Mouse (Mus musculus): ENCODE data around the gene Hmga1. TPM values are rescaled to one million over a fixed set of nuclear protein-coding genes. Genes with fewer than 3 reads are reported as not detected.

The Hmga1 gene
- polyA plus RNA-seq, 1 experiment: 159 TPM

DNA sequence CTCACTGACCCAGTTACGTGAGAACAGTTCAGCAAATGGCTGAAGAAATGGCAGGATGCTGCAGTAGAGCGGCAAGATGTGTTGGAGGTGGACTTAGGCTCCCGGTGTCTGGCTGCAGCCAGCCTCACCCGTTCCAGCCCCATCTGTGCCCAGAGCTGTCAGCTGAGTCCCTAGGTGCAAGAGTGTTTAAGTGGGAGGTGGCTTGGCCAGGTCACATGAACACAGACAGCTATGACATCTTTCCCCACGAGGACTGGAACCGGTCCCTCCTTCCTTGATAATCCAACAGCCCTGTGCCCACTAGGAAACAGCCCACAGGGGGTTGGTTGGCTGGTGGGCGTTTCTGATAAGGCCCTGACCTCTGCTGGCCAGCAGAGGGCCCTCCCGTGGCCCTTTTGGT, 28.3 kb upstream of the Hmga1 start:
- Histone ChIP-seq H3K27ac (ENCODE audit: insufficient read depth, low read depth, low read length) (no peak overlapping the region), H3K4me1 (ENCODE audit: control insufficient read depth, insufficient read depth, low read length) (peaks cover 6% of the 10 kb centered on the region), H3K4me3 (ENCODE audit: insufficient read depth, low read length) (no peak overlapping the region)
- TF ChIP-seq CTCF (IDR thresholded peaks at IDR 0.05; ENCODE audit: low read depth, low read length) (peak; percentile 41; the same call in 1 of the 2 replicates), POLR2A (IDR thresholded peaks at IDR 0.05; ENCODE audit: borderline replicate concordance, low read depth, low read length) (no peak)

DNA sequence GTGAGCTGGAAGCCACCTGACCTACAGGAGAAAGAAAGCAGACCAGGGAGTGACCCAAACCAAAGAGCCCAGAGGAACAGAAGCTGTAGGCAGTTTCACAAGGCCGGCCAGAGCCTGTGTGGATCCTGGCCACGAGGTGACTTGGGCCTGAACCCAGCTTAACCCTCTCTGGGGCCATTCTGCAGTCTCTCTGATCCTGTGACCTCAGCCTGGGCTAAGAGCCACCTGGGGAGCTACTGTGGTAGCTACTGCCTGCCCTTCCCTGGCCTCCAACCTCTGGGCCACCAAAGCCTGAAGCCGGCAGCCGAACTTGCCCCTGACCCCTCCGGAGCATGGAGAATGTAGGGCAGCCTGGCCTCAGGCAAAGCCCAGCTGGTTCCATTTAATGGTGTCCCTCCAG, 27.5 kb upstream of the Hmga1 start:
- Histone ChIP-seq H3K27ac (ENCODE audit: insufficient read depth, low read depth, low read length) (no peak overlapping the region), H3K4me1 (ENCODE audit: control insufficient read depth, insufficient read depth, low read length) (peaks cover 6% of the 10 kb centered on the region), H3K4me3 (ENCODE audit: insufficient read depth, low read length) (no peak overlapping the region)
- TF ChIP-seq CTCF (IDR thresholded peaks at IDR 0.05; ENCODE audit: low read depth, low read length): no peak
- no peak for TF ChIP-seq POLR2A (IDR thresholded peaks at IDR 0.05; ENCODE audit: borderline replicate concordance, low read depth, low read length)

DNA sequence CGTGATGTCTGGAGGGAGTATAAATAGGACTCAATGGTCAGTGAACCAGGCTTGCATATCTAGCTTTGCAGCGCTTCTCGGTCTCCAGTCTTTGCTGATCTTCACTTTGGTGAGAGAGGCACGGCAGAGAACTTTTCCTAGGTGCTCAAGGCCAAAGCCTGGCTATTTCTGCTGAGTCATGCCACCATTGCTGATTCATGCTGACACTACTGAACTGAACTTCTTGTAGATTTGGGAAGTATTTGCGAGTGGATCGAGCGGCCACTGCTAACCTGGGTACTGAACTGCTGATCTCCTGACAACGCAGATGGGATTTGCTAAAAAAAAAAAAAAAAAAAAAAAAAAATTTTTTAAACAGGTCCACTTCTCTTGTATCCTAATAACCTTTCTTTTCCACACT, 24.2 kb upstream of the Hmga1 start:
- Histone ChIP-seq H3K27ac (ENCODE audit: insufficient read depth, low read depth, low read length) (no peak overlapping the region), H3K4me3 (ENCODE audit: insufficient read depth, low read length) (no peak overlapping the region), H3K4me1 (ENCODE audit: control insufficient read depth, insufficient read depth, low read length) (peaks cover 3% of the 10 kb centered on the region; the same call in 1 of the 2 replicates)
- TF ChIP-seq CTCF (IDR thresholded peaks at IDR 0.05; ENCODE audit: low read depth, low read length): no peak

DNA sequence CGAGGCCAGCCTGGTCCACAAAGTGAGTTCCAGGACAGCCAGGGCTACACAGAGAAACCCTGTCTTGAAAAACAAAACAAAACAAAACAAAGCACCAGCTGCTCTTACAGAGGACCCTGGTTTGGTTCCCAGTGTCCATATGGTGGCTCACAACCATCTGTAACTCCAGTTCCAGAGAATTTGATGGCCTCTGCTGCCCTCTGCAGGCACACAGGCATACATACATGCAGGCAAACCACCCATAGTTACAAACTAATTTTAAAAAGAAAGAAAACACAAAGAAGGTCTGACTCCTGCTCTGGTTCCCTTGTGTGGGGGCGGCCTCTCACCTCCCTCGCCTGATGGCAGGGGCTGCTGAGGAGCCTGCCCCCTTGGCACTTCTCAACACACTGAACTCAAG, 22.9 kb upstream of the Hmga1 start:
- no peak overlapping the region for H3K4me3 ChIP-seq (ENCODE audit: insufficient read depth, low read length)
- no peaks in the 10 kb centered on the region for H3K4me1 ChIP-seq (ENCODE audit: control insufficient read depth, insufficient read depth, low read length)
- no peak overlapping the region for H3K27ac ChIP-seq (ENCODE audit: insufficient read depth, low read depth, low read length)
- TF ChIP-seq CTCF (IDR thresholded peaks at IDR 0.05; ENCODE audit: low read depth, low read length) (no peak), POLR2A (IDR thresholded peaks at IDR 0.05; ENCODE audit: borderline replicate concordance, low read depth, low read length) (no peak)

DNA sequence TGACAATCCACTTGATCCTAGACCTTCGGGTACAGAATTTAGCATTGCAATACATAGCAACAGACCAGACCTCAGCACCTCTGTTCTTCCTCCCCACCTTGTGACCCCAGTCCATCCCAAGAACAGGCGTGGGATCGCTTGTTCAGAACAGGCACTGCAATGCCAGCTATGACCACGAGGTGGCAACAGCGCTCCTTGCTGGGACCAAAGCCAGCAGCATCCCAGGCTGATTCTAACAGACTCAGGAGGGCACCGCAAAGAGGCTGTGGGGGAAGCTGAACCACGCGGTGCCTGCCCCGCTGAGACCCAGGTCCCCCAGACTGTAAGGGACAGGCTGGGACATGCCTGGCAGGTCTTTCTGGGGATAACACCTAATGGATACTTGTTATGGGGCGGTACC, 21.6 kb upstream of the Hmga1 start:
- TF ChIP-seq CTCF (IDR thresholded peaks at IDR 0.05; ENCODE audit: low read depth, low read length) (peak; percentile 72), POLR2A (IDR thresholded peaks at IDR 0.05; ENCODE audit: borderline replicate concordance, low read depth, low read length) (no peak)
- H3K27ac ChIP-seq (ENCODE audit: insufficient read depth, low read depth, low read length): no peak overlapping the region
- H3K4me1 ChIP-seq (ENCODE audit: control insufficient read depth, insufficient read depth, low read length): no peaks in the 10 kb centered on the region; the same call in 1 of the 2 replicates
- H3K4me3 ChIP-seq (ENCODE audit: insufficient read depth, low read length): no peak overlapping the region

DNA sequence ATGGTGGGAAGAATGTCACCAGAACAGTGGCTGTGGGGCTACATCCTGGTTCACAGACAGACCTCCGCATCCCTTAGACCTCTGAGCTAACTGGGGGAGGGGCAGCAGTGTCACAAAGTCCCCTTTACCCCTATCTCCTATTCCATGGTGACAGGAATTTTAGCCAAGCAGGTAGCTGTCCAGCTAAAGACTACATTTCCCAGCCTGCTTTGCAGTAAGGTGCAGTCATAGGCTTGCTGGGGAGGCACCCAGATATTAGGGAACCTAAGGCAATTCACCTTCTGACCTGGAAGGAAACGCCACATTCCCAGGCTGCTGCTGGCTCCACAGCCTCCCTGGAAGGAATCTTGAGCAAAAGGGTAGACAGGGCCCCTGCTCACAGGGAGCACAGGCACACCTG, 15.0 kb upstream of the Hmga1 start:
- Histone ChIP-seq H3K27ac (ENCODE audit: insufficient read depth, low read depth, low read length) (no peak overlapping the region), H3K4me1 (ENCODE audit: control insufficient read depth, insufficient read depth, low read length) (peaks cover 9% of the 10 kb centered on the region), H3K4me3 (ENCODE audit: insufficient read depth, low read length) (no peak overlapping the region)
- TF ChIP-seq CTCF (IDR thresholded peaks at IDR 0.05; ENCODE audit: low read depth, low read length): no peak
- no peak for TF ChIP-seq POLR2A (IDR thresholded peaks at IDR 0.05; ENCODE audit: borderline replicate concordance, low read depth, low read length)

DNA sequence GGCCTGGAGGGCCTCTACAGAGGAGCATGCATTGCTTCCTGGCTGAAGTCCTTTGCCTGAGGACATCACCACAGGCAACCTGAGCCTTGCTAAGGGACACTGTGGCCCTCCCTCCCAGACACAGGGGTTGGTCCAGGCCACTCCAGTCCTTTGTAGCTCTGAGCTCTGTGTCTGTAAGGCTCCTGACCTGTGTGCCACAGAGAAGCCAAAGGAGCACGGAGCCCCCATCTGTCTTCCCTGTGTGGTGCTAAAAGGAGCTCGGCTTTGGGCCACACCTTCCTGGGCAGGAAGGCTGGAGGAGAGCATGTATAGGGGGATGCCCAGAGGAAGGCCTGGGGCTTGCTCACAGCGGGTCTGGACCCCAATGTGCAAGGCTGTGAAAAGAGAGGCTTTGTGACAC, 14.3 kb upstream of the Hmga1 start:
- TF ChIP-seq POLR2A (IDR thresholded peaks at IDR 0.05; ENCODE audit: borderline replicate concordance, low read depth, low read length) (no peak), CTCF (IDR thresholded peaks at IDR 0.05; ENCODE audit: low read depth, low read length) (no peak)
- Histone ChIP-seq H3K4me1 (ENCODE audit: control insufficient read depth, insufficient read depth, low read length) (peaks cover 17% of the 10 kb centered on the region), H3K4me3 (ENCODE audit: insufficient read depth, low read length) (no peak overlapping the region)

DNA sequence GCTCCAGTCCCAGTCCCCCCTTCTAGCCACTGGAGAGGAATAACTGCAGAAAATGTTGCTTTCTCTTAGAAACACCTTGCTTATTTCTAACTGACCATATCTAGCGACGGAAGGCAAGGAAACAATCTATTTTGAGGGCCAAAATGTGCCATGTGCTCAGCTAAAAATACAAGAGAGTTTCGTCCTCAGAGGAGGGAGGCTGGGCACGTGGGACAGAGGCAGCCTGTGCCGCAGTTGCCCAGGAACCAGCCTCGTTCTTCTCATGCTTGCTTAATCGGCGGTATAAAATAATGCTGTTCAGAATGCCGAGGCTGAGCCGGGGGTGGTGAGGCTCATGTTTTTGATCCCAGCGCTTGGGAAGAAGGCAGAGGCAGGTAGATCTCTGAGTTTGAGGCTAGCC, 11.7 kb upstream of the Hmga1 start:
- H3K4me3 ChIP-seq (ENCODE audit: insufficient read depth, low read length): no peak overlapping the region
- peaks cover 26% of the 10 kb centered on the region for H3K4me1 ChIP-seq (ENCODE audit: control insufficient read depth, insufficient read depth, low read length)
- H3K27ac ChIP-seq (ENCODE audit: insufficient read depth, low read depth, low read length): no peak overlapping the region
- TF ChIP-seq CTCF (IDR thresholded peaks at IDR 0.05; ENCODE audit: low read depth, low read length) (no peak), POLR2A (IDR thresholded peaks at IDR 0.05; ENCODE audit: borderline replicate concordance, low read depth, low read length) (no peak)

More for the DNA sequence above, 14.3 kb upstream of the Hmga1 start:
- no peak overlapping the region for H3K27ac ChIP-seq (ENCODE audit: insufficient read depth, low read depth, low read length)

DNA sequence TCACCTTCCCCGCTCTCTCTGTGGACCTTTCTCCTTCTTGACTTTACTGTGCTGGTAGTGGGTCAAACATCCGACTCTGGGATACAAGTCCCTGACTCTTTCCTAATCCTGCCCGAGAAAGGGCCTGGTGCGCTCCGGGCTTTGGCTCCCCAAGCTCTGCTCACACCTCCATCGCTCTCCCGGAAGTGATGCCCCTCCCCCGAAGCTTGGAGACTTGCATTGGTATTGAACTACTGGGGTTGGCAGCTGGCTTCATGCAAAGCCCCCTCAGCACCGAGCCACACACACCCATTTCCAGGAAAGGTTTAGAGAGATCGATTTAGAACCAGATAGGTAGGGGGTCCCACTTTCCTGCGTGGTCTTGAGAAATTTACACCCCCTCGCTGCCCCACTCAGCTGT, 10.3 kb upstream of the Hmga1 start:
- TF ChIP-seq POLR2A (IDR thresholded peaks at IDR 0.05; ENCODE audit: borderline replicate concordance, low read depth, low read length) (no peak), CTCF (IDR thresholded peaks at IDR 0.05; ENCODE audit: low read depth, low read length) (no peak)
- no peak overlapping the region for H3K27ac ChIP-seq (ENCODE audit: insufficient read depth, low read depth, low read length)
- H3K4me1 ChIP-seq (ENCODE audit: control insufficient read depth, insufficient read depth, low read length): peaks cover 27% of the 10 kb centered on the region
- no peak overlapping the region for H3K4me3 ChIP-seq (ENCODE audit: insufficient read depth, low read length)

DNA sequence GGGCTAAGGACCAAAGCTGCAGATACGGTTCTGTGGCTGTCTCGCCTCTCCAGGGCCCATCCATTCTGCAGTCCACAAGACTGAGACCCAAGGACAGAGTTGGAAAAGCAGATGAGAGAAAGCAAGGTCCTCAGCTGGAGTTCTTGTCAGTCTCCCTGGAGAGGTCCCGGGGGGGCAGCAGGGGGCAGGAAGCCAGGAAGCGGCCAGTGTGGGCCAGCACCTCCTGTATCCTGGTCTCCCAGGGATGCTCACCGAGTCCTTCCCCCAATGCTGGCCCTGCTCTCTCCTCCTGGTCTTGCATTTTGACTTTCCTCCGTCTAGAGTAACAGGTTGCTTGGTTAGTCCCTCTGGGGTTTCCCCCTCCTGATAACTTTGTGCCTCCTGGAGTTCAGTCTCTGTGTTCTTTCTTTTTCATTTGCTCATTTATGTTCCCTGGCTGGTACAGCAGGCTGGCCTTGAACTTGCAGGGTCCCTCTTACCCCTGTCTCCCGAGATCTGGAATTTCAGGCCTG, 9.7 kb upstream of the Hmga1 start:
- Histone ChIP-seq H3K4me3 (ENCODE audit: insufficient read depth, low read length) (no peak overlapping the region), H3K27ac (ENCODE audit: insufficient read depth, low read depth, low read length) (peak overlapping the region; percentile 60), H3K4me1 (ENCODE audit: control insufficient read depth, insufficient read depth, low read length) (peaks cover 31% of the 10 kb centered on the region)
- no peak for TF ChIP-seq POLR2A (IDR thresholded peaks at IDR 0.05; ENCODE audit: borderline replicate concordance, low read depth, low read length)
- TF ChIP-seq CTCF (IDR thresholded peaks at IDR 0.05; ENCODE audit: low read depth, low read length): no peak
